Mouse (Mus musculus) hindbrain, embryonic 14.5 days (tissue): Measurements from ENCODE around the gene Gfpt2. TPM values are rescaled to one million over a fixed set of nuclear protein-coding genes. Genes with fewer than 3 reads are reported as not detected.
A peak's percentile ranks its signal among the peaks of the same experiment; 100 is the strongest.

ENCODE experiments used
- ATAC-seq: fragments of 200-750 bp; cut with Nextera tagmentation; 2 replicates; pipeline ENCODE4 v1.8.0; 2017; ENCODE audit warnings: moderate number of reproducible peaks, mild to moderate bottlenecking, moderate TSS enrichment, moderate library complexity; ENCODE audit not compliant: low FRiP score
- DNase-seq: peaks from one replicate; pipeline ENCODE4 v3.0.0-alpha.2; 2015; ENCODE audit warnings: low spot score
- H3K27ac ChIP-seq: fragments of 300-500 bp; sonication (generic); 2 replicates; pipeline ENCODE4 v1.5.1; 2014; ENCODE audit warnings: mild to moderate bottlenecking, moderate library complexity
- H3K27me3 ChIP-seq: fragments of 300-500 bp; sonication (generic); 2 replicates; pipeline ENCODE4 v1.6.1; 2014; ENCODE audit warnings: mild to moderate bottlenecking, low read length, mixed read lengths; ENCODE audit not compliant: control insufficient read depth, insufficient read depth
- H3K36me3 ChIP-seq: fragments of 300-500 bp; sonication (generic); replicated peaks from 2 replicates; pipeline ENCODE4 v1.6.1; 2014; ENCODE audit not compliant: control insufficient read depth, insufficient read depth
- H3K4me1 ChIP-seq: fragments of 300-500 bp; sonication (generic); replicated peaks from 2 replicates; pipeline ENCODE4 v1.6.1; 2014; ENCODE audit warnings: antibody characterized with exemption, low read length, mixed read lengths; ENCODE audit not compliant: control insufficient read depth, insufficient read depth
- H3K4me2 ChIP-seq: fragments of 300-500 bp; sonication (generic); replicated peaks from 2 replicates; pipeline ENCODE4 v1.6.1; 2014; ENCODE audit warnings: mild to moderate bottlenecking, moderate library complexity
- H3K4me3 ChIP-seq: fragments of 300-500 bp; sonication (generic); replicated peaks from 2 replicates; pipeline ENCODE4 v1.5.1; 2014; ENCODE audit warnings: mild to moderate bottlenecking, low read length
- H3K9ac ChIP-seq: fragments of 300-500 bp; sonication (generic); 2 replicates; pipeline ENCODE4 v1.6.1; 2014
- H3K9me3 ChIP-seq: fragments of 300-500 bp; sonication (generic); 2 replicates; pipeline ENCODE4 v1.6.1; 2016; ENCODE audit warnings: low read length; ENCODE audit not compliant: control insufficient read depth
- whole genome bisulfite sequencing: fragments of 180-500 bp; shearing (Covaris S2); extraction: QIAGEN DNeasy Blood & Tissue Kit; methylation state at CpG from one replicate; pipeline ENCODE4 v1.1.7; 2014; 5-methylcytosine and 5-hydroxymethylcytosine counted together
- polyA plus RNA-seq: library from polyadenylated mRNA; unstranded; fragments of >200 nt; fragmentation: Nextera tagmentation; extraction: Ambion mirVana; gene quantifications from 2 replicates; pipeline ENCODE4 v1.2.1, GENCODE M21; 2014

Gene Gfpt2
- polyA plus RNA-seq, 1 experiment from 2014 or later, result 4.9 TPM

DNA sequence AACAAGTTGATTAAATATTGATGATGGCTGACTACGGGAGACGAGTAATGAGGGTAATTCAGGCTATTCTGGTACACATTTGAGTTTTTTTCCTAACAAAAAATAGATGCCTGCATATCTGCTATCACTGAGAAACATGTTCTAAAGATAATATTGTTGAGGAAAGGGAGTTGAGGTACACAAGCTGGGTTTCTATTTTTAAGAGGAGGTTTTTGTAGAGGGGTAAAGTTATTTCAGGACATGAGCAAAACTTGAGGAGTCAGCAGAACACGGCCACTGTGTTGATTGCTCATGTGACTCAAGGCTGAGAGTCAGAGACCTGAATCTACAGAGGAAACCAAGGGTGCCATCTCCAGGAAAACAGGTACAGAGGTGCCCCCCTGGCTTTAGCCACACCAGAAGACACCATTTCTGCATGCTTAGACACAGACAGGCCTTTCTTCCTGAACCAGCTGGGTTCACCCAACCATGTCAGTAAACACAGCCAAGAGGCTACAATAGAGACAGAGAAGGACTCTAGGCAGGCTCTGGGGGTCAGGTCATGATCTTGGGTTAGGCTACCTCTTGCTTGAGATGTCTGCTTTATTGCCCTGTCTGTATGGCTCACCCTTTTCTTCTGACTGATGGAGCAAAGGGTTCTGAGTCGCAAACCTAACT lies 13.7 kb upstream of the Gfpt2 start:
- no peaks in the 10 kb centered on the region for H3K36me3 ChIP-seq
- no peak overlapping the region for H3K9ac ChIP-seq
- no peak for DNase-seq
- H3K27me3 ChIP-seq, result no peaks in the 10 kb centered on the region
- H3K4me2 ChIP-seq, result no peak overlapping the region
- H3K4me3 ChIP-seq, result no peak overlapping the region
- no peak for ATAC-seq
- no peaks in the 10 kb centered on the region for H3K4me1 ChIP-seq
- H3K27ac ChIP-seq, result no peak overlapping the region
- 87% methylated on average over 4 of the region's 4 CpGs for WGBS
- H3K9me3 ChIP-seq, result no peaks in the 10 kb centered on the region

DNA sequence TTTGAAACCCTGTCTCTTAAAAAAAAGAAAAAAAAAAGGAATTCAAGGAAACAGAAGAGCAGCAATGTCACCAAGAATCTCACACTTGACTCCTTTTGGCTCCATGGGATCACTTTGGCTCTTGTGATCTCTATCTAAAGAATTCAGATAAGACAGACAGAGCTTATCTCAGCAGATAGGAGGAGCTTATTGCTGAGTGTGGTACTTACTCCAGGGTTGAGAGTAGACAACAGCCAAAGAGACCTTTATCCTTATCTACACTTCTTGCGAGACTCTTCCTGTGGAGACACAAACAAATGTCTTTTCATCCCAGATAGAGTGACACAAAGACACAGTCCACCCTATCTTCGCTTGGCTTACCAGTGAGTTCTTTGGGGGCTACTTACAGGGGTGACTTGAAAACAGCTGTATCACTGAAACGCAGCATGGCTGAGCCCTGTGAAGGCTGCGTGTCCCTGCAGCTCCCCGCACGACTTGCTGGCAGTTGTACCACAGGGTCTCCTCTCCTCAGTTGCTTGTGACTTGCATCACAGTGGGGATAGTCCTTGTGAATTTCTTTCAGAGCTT lies 12.1 kb upstream of the Gfpt2 start:
- H3K27me3 ChIP-seq, result no peaks in the 10 kb centered on the region
- no peak for ATAC-seq
- no peak overlapping the region for H3K4me3 ChIP-seq
- no peak for DNase-seq
- H3K4me2 ChIP-seq, result no peak overlapping the region
- H3K4me1 ChIP-seq, result no peaks in the 10 kb centered on the region
- no peak overlapping the region for H3K27ac ChIP-seq
- no peak overlapping the region for H3K9ac ChIP-seq
- 75% methylated on average over 6 of the region's 6 CpGs for WGBS
- no peaks in the 10 kb centered on the region for H3K9me3 ChIP-seq
- no peaks in the 10 kb centered on the region for H3K36me3 ChIP-seq

DNA sequence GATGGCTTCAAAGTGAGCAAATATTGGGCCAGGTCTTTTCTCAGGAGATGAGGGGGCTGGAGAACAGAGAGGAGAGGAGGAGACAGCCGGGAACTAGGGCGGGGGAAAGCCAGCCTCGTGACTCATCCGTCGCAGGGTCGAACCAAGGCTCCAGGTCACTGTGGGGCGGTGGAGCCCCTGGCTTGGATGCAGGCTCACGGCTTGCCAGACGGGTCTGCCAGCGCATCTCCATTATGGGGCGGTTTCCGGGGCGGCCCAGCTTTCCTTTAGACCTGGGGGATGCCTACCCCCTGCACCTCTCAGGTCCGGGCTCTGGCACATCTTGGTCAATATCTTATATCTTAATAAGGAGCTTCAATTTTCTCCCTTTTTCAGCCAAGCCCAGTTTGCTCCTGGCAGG lies 847 bp upstream of the Gfpt2 start:
- Histone ChIP-seq H3K27ac (no peak overlapping the region), H3K4me3 (no peak overlapping the region), H3K4me2 (no peak overlapping the region), H3K27me3 (peaks cover 6% of the 10 kb centered on the region; the same call in 1 of the 2 replicates), H3K9ac (no peak overlapping the region), H3K4me1 (peaks cover 14% of the 10 kb centered on the region; the same call in 1 of the 2 replicates), H3K9me3 (peaks cover 6% of the 10 kb centered on the region; the same call in 1 of the 2 replicates), H3K36me3 (no peaks in the 10 kb centered on the region)
- 3% methylated on average over 14 of the region's 14 CpGs for WGBS
- no peak for ATAC-seq
- no peak for DNase-seq

DNA sequence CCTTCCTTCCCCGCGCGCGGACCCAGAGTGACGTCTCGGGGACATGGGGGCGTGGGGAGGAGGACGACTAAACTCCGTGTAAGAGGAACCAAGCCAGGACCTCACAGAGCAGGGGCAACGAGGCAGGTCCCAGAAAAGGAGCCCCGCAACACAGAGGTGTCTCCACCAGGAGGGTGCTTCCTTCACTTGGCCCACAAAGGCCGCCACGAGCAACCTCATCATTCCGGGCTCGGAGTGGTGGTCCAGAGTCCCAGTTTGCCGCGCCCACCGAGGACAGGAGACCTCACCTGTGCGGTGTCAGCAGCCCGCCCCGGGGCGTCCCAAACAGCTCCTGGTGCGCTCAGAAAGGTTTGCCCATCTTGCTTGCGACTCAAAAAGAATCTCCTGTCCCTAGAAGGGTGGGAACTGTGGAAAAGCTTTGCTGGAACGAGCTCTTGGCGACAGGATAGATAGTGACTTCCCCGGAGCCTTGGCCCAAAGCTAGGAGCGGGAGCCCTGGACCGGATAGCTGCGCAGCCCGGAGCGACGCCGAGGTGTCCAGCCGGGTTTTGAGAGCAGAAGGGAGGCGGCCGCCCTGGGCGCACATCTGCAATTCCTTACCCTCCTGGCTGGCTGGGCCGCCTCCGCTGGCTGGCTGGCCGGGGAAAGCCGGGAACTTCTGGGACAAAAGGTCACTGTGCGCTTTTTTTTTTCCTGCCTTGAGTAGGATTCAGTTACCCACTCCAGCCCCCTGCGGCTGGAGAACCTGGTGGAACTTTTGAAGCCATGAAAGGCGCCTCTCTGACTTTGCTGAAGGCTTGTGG lies 565 bp downstream of the Gfpt2 start:
- ATAC-seq (no peak; the same call in 1 of the 2 replicates), DNase-seq (peak; percentile 34)
- Histone ChIP-seq H3K27me3 (peaks cover 6% of the 10 kb centered on the region; the same call in 1 of the 2 replicates), H3K4me1 (peaks cover 14% of the 10 kb centered on the region; the same call in 1 of the 2 replicates), H3K27ac (no peak overlapping the region), H3K4me3 (peak overlapping the region; percentile 50), H3K9me3 (peaks cover 5% of the 10 kb centered on the region; the same call in 1 of the 2 replicates), H3K9ac (peak overlapping the region; percentile 61), H3K4me2 (peak overlapping the region; percentile 93), H3K36me3 (no peaks in the 10 kb centered on the region)
- under 1% methylated on average over 45 of the region's 45 CpGs for WGBS

DNA sequence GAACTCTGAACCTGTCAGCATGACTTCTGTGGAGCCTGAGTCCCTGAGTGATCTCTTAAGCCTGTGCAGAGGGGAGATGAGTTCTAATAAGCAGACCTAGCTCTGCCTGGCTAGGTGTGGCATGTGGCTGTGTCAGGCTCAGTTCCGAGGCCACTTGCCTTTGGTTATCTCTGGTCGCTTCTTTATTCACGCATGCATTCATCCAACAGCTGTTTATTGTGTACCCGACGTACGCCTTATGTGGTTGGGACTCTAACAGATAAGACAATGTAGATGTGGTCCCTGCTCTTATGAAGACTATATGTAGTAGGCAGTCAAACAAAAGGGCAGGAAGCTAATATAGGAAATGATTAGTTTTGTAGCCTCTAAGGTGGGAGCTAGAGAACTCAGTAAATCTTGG lies 5.0 kb downstream of the Gfpt2 start:
- Histone ChIP-seq H3K27me3 (peaks cover 6% of the 10 kb centered on the region; the same call in 1 of the 2 replicates), H3K4me3 (no peak overlapping the region), H3K4me2 (no peak overlapping the region), H3K27ac (no peak overlapping the region), H3K9me3 (no peaks in the 10 kb centered on the region), H3K36me3 (no peaks in the 10 kb centered on the region), H3K9ac (no peak overlapping the region), H3K4me1 (peaks cover 14% of the 10 kb centered on the region; the same call in 1 of the 2 replicates)
- 82% methylated on average over 6 of the region's 6 CpGs for WGBS
- DNase-seq (no peak), ATAC-seq (no peak)

DNA sequence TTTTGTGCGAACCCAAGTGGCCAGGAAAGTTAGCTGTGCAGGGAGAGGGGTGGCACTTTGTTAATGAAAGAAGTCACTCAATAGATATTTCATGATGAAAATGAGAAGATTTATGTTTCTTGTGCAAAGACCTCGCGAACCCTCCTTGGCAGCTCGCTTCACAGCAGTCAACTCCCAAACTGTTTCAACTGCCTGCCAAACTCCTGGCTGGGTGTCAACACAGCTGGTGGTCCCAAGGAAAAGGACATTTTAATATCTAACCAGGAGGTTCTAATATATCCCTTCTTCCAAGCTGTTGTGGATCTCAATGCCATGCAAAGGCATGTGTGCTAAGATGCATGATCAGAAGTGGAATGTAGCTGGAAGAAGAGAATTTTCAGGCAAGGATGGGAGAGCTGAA lies 7.5 kb downstream of the Gfpt2 start:
- Histone ChIP-seq H3K36me3 (no peaks in the 10 kb centered on the region), H3K4me3 (no peak overlapping the region), H3K9ac (no peak overlapping the region), H3K4me2 (no peak overlapping the region), H3K27me3 (no peaks in the 10 kb centered on the region), H3K9me3 (no peaks in the 10 kb centered on the region), H3K4me1 (no peaks in the 10 kb centered on the region), H3K27ac (no peak overlapping the region)
- DNase-seq, result no peak
- WGBS, result 77% methylated on average over 4 of the region's 4 CpGs
- ATAC-seq, result no peak

DNA sequence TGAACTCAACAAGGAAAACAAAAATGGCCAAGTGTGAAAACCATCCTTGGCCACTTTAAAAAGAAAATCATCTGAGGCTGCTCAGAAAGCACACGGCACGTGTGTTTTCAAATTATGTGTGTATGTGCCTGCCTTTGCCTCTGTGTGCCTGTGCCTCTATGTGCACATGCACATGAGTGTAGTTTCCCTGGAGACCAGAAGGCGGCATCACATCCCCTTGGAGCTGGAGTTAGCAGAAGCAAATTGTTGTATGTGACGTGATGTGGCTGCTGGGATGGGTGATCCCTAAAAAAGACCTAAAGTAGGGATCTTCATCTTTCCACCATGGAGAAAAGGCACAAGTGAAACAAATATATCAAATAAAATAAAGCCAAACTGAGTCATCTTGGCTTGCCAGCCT lies 9.8 kb downstream of the Gfpt2 start:
- ATAC-seq (no peak), DNase-seq (no peak)
- H3K9me3 ChIP-seq, result no peaks in the 10 kb centered on the region
- no peak overlapping the region for H3K27ac ChIP-seq
- no peaks in the 10 kb centered on the region for H3K4me1 ChIP-seq
- H3K4me2 ChIP-seq, result no peak overlapping the region
- H3K9ac ChIP-seq, result no peak overlapping the region
- no peak overlapping the region for H3K4me3 ChIP-seq
- 96% methylated on average over 4 of the region's 4 CpGs for WGBS
- no peaks in the 10 kb centered on the region for H3K27me3 ChIP-seq
- no peaks in the 10 kb centered on the region for H3K36me3 ChIP-seq

DNA sequence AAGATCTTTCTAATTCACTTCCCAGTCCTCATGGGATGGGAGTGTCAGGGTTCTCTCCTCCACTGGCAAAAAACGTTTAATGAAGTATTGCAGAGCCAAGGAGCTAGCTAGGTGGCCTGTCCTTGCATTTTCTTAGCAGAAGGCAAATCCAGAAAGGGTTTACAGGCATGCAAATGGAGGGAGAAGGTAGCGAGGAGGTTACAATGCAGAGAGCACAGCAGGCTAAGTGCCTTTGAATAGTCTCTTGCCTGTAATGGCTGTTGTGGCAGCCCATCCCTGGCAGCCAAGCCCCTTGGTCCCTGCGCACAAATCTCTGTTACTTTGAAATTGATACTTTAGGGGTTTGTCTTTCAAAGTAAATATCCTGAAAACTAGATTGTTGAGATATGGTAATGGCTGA lies 12.2 kb downstream of the Gfpt2 start:
- no peaks in the 10 kb centered on the region for H3K4me1 ChIP-seq
- H3K9ac ChIP-seq, result no peak overlapping the region
- no peak overlapping the region for H3K4me2 ChIP-seq
- ATAC-seq, result no peak
- 0 out of 2 replicates have a peak, but pooled peaks cover 8% of the 10 kb centered on the region for H3K36me3 ChIP-seq
- no peaks in the 10 kb centered on the region for H3K9me3 ChIP-seq
- no peak overlapping the region for H3K4me3 ChIP-seq
- no peaks in the 10 kb centered on the region for H3K27me3 ChIP-seq
- DNase-seq, result no peak
- H3K27ac ChIP-seq, result no peak overlapping the region
- 32% methylated on average over 3 of the region's 3 CpGs for WGBS

DNA sequence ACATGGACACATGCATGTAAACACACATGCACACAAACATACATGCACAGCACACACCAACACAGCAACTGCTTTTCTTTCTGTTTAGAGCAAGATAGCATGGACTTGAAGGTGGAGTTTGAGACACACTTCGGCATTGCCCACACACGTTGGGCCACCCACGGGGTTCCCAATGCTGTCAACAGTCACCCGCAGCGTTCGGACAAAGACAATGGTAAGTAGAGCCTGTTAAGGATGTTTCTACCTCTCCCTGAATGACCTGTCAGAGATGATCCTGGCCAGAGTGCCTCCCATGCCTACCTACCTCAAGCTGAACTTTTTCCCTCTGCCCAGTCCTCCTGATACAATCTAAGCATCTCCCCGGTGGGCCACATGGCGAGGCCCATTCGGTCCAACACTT lies 15.0 kb downstream of the Gfpt2 start:
- Histone ChIP-seq H3K36me3 (0 out of 2 replicates have a peak, but pooled peaks cover 8% of the 10 kb centered on the region), H3K27me3 (no peaks in the 10 kb centered on the region), H3K4me2 (no peak overlapping the region), H3K9ac (no peak overlapping the region), H3K27ac (no peak overlapping the region), H3K9me3 (no peaks in the 10 kb centered on the region), H3K4me3 (no peak overlapping the region), H3K4me1 (no peaks in the 10 kb centered on the region)
- ATAC-seq, result no peak
- DNase-seq, result no peak
- 93% methylated on average over 9 of the region's 9 CpGs for WGBS
